Mouse (Mus musculus) megakaryocyte, embryonic 14.5 days (primary cell): ENCODE measurements around the gene Farsa. TPM values are rescaled to one million over a fixed set of nuclear protein-coding genes. Genes with fewer than 3 reads are reported as not detected.
A peak's percentile ranks its signal among the peaks of the same experiment; 100 is the strongest.

Experiments
- H3K27me3 ChIP-seq: replicated peaks from 2 replicates; pipeline ENCODE3; 2012; ENCODE audit warnings: inconsistent platforms
- H3K36me3 ChIP-seq: replicated peaks from 2 replicates; pipeline ENCODE3; 2012; ENCODE audit warnings: low read length, inconsistent platforms, mixed read lengths
- H3K4me1 ChIP-seq: 2 replicates; pipeline ENCODE4 v1.6.1; 2012; ENCODE audit warnings: inconsistent platforms
- H3K4me3 ChIP-seq: replicated peaks from 2 replicates; pipeline ENCODE3; 2012; ENCODE audit warnings: moderate library complexity, mild to moderate bottlenecking, inconsistent platforms
- H3K9me3 ChIP-seq: 2 replicates; pipeline ENCODE4 v1.6.1; 2012; ENCODE audit warnings: inconsistent platforms
- FLI1 ChIP-seq: IDR thresholded peaks from 2 replicates; pipeline ENCODE4 v1.6.1; 2012; ENCODE audit warnings: low read length, inconsistent platforms, mixed read lengths
- GATA1 ChIP-seq: IDR thresholded peaks from 3 replicates; pipeline ENCODE4 v1.6.1; 2012; ENCODE audit warnings: mixed read lengths, low read length, inconsistent platforms, borderline replicate concordance
- polyA plus RNA-seq: library from polyadenylated mRNA; stranded (reverse); fragments of >175 nt; gene quantifications from 2 replicates; pipeline ENCODE4 v1.2.3, GENCODE M21; 2012; ENCODE audit warnings: low replicate concordance; ENCODE audit not compliant: insufficient read depth

The Farsa gene
- 30.7 and 64.8 TPM in 2 replicates for polyA plus RNA-seq

DNA sequence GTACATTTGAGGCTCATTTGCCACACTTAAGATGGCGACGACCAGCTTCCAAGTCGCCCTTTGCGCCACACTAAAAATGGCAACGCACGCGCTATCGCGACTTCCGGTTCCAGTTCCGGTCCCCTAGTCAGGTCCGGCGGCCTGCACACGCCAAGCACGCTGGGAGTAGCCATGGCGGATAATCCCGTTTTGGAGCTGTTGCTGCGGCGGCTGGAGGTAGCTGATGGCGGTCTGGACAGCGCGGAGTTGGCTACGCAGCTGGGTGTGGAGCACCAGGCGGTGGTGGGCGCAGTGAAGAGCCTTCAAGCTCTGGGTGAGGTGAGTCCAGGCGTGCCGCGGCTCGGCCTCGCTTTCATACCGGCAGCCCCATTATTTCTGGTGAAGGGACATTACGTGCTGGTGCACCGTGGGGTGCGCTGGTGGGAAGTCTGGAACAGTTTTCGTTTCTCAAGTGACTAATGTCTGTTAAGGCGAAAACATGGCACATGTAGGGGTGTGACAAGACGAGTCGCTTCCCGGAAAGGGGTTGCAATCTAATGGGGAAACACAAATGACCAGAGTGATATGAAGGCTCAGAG, at the start of gene Farsa:
Farsa (plus strand) TSS at position 126 of the 578 bp plus-strand sequence.
- TF ChIP-seq FLI1 (peak; percentile 98), GATA1 (peak; percentile 49; the same call in 1 of the 3 replicates)
- Histone ChIP-seq H3K4me1 (peaks cover 53% of the 10 kb centered on the region), H3K36me3 (peaks cover 36% of the 10 kb centered on the region), H3K4me3 (peak within 1 kb of the TSS; percentile 96), H3K27me3 (no peaks in the 10 kb centered on the region), H3K9me3 (no peaks in the 10 kb centered on the region)

DNA sequence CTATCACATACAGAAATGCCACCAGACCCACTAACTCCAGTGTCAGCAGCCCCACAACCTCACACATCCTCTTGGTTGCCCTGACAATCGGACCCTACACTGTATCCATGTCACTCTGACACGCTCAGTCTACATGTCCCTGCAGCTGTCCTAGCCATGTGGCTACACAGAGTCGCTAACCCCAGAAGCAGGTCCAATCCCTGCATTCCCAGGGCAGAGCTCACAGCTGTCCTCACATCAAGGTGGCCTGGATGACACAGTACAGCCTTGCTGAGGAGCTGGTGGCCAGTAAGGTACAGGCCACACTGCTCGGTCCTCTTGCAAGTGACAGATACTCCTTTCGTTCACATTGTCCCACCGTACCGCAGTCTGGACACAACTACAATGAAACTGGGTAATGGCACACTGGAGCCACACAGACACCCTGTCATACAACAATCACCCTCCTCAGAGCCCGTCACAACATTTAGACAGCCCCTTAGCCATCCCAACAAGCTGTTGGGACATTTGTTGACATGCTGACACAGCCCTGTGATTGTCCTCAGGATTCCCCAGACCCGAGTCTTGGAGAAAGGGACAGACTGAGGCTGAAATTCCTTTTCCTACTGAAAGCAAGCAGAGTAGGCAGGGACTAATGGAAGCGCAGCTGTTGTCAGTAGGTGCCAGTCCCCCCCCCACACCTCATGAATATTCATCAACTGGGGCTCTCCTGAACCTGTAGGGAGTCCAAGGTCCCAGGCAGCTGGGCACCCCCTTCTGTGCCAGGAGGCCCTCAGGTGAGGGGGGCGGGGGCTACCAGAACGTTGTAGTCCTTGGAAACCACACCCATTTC, 47.5 kb upstream of the Farsa start:
- H3K4me3 ChIP-seq: peak overlapping the region; percentile 44
- no peak for TF ChIP-seq FLI1
- no peak for TF ChIP-seq GATA1
- peaks cover 11% of the 10 kb centered on the region for H3K9me3 ChIP-seq
- H3K4me1 ChIP-seq: peaks cover 40% of the 10 kb centered on the region
- no peaks in the 10 kb centered on the region for H3K36me3 ChIP-seq
- H3K27me3 ChIP-seq: peaks cover 49% of the 10 kb centered on the region

DNA sequence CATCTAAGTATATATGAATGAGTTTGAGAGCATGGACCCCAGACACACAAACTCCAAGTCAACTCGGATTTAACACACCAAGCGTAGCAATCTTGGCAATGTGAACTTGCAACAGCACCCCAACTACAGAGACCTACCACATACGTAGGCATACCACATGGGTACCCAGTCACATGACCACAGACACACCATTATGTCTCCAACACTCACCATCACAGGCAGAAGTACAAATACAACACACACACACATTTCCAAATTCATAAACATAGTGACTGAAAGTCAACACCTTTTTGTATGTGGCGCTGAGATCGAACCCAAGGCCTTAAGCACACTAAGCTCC, 46.9 kb upstream of the Farsa start:
- TF ChIP-seq GATA1: no peak
- no peak for TF ChIP-seq FLI1
- Histone ChIP-seq H3K4me3 (no peak overlapping the region), H3K36me3 (no peaks in the 10 kb centered on the region), H3K9me3 (peaks cover 11% of the 10 kb centered on the region), H3K27me3 (peaks cover 45% of the 10 kb centered on the region), H3K4me1 (peaks cover 46% of the 10 kb centered on the region)

DNA sequence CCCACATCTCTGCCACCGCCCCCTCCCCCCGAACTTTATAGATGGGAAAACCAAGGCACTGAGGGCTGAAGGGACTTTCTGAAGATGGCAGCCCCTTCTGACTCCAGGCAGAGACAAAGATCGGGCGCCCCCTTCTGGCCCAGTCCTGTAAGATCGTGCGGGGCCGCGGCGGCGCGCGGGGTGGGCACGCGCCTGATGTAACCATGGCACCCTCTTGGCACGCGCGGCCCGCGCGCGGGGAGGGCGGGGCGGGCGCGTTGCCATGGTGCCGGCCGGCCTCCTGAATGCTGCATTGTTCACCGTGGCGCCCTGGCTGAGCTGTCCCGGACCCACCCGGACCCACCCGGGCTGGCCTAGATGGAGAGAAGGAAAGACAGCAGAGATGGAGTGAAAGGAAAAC, 45.9 kb upstream of the Farsa start:
- Histone ChIP-seq H3K36me3 (no peaks in the 10 kb centered on the region), H3K4me3 (peak overlapping the region; percentile 89), H3K4me1 (peaks cover 53% of the 10 kb centered on the region), H3K27me3 (peaks cover 35% of the 10 kb centered on the region), H3K9me3 (peaks cover 5% of the 10 kb centered on the region)
- no peak for TF ChIP-seq FLI1
- no peak for TF ChIP-seq GATA1

DNA sequence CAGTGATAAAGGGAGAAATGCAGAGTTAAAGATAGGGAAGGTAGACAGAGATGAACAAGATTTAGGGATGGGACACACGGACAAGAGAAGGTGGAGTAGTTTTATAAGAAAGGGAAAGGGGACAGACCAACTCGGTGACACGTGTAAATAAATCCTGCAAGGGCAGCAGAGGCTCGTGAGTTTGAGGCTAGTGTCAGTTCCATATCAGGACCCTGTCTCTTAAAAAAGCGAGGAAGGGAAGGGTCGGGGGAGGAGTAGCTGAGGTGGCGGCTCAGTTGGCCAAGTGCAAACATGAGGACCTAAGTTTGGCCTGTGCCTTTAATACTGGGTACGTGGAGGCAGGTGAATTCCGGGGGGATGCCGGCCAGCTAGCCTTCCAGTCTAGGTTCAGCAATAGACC, 45.5 kb upstream of the Farsa start:
- Histone ChIP-seq H3K9me3 (peaks cover 1% of the 10 kb centered on the region), H3K4me3 (peak overlapping the region; percentile 89), H3K27me3 (peaks cover 31% of the 10 kb centered on the region), H3K36me3 (no peaks in the 10 kb centered on the region), H3K4me1 (peaks cover 57% of the 10 kb centered on the region)
- no peak for TF ChIP-seq FLI1
- no peak for TF ChIP-seq GATA1

DNA sequence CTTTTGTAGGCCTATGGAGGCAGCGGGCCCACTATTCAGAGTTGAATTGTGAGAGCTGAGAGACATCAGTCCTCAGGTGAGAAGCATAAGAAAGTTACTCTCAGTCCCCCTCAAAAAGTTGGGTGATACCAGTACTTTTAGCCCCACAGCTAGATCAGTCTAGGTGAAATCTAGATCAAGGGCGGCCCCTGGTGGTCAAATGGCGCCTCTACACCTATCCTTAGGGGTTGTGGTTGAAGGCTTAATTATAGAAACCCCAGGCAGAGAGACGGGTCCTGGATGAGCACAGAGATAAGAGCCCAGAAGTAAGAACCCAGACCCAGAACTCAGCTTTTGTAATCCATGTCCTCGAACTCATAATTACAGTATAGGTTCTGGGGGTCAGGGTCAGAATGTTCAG, 43.7 kb upstream of the Farsa start:
- TF ChIP-seq FLI1 (no peak), GATA1 (no peak)
- Histone ChIP-seq H3K36me3 (no peaks in the 10 kb centered on the region), H3K9me3 (no peaks in the 10 kb centered on the region), H3K4me1 (peaks cover 57% of the 10 kb centered on the region), H3K4me3 (no peak overlapping the region), H3K27me3 (peaks cover 31% of the 10 kb centered on the region)

DNA sequence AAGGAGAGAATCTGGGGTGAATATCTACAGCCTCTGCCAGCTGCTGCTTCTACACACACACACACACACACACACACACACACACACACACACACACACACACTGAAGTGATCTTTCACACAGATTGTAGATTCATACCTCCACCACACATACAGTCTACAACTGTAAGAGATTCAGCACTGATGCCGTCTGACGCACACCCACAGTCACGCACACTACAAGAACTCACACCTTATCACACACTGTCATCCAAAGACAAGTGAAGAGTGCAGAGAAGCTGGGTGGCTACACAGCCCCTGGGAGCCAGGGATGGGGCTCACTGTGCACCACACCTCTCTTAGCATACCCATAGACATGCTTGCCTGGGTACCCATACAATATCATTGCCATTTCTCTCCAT, 43.0 kb upstream of the Farsa start:
- Histone ChIP-seq H3K27me3 (peaks cover 29% of the 10 kb centered on the region), H3K4me3 (no peak overlapping the region), H3K4me1 (peaks cover 55% of the 10 kb centered on the region), H3K9me3 (no peaks in the 10 kb centered on the region), H3K36me3 (no peaks in the 10 kb centered on the region)
- TF ChIP-seq FLI1: no peak
- TF ChIP-seq GATA1: no peak

DNA sequence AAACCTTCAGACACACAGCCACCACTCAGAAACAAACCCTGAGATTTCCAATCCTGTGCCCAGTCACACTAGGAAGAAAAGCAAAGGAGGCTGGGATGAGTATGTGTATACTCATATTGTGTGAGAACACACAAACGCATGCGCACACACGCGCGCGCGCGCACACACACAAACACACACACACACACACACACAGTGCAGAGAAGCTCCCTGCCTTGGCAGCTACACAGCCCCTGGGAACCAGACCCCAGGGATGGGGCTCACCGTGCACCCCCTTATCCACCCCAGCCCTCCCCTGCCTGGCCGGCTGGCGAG, 42.6 kb upstream of the Farsa start:
- H3K36me3 ChIP-seq: no peaks in the 10 kb centered on the region
- no peak overlapping the region for H3K4me3 ChIP-seq
- TF ChIP-seq GATA1 (no peak), FLI1 (no peak)
- peaks cover 26% of the 10 kb centered on the region for H3K27me3 ChIP-seq
- no peaks in the 10 kb centered on the region for H3K9me3 ChIP-seq
- H3K4me1 ChIP-seq: peaks cover 51% of the 10 kb centered on the region

DNA sequence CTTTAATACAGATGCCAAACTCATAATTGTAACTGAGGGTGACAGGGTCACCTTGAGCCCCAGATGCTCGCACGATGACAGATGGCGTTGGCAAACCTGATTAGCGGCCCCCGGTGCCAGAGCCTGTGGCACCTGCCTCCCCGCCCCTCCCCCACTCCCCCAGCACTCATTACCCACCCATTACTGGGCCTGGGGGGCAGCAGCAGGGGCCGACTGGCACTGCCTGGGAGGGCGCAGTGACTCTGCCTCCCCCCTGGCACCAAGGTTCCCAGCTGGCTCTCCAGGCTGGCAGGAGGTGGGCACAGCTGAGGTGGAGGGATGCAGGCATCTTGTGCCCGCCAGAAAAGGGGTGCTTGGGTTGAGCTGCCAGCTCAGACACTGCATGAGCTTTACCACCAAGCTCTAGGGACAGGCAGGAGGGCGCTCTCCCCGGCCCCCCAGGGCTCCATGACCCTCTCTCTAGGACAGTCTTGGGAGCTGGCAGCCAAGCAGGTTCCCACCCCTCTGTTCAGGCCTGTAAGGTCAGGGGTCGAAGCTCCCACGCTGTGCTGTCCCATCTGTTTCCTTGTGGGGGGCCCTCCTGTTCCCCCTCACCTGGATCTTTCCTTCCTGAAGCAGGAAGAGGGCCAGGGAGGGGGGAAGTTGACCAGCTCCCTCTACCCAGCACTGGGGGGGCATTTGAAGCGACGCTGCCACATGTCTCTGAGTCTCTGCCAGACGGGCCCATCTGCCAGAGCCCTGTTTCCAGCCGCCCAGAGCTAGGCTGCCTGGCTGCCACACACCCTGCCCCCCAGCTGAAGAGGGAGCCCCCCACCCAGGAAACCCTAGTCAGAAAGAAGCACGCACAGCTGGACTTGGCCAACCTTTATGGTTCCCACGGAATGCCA, 42.0 kb upstream of the Farsa start:
- no peaks in the 10 kb centered on the region for H3K36me3 ChIP-seq
- peaks cover 51% of the 10 kb centered on the region for H3K4me1 ChIP-seq
- peaks cover 23% of the 10 kb centered on the region for H3K27me3 ChIP-seq
- H3K4me3 ChIP-seq: peak overlapping the region; percentile 76
- H3K9me3 ChIP-seq: no peaks in the 10 kb centered on the region
- TF ChIP-seq GATA1 (no peak), FLI1 (no peak)
